Mouse (Mus musculus): ENCODE results near the gene Sgf29. TPM values are rescaled to one million over a fixed set of nuclear protein-coding genes. Genes with fewer than 3 reads are reported as not detected.
A peak's percentile ranks its signal among the peaks of the same experiment; 100 is the strongest.

Gene Sgf29
- polyA plus RNA-seq, 1 experiment, result 23.9 TPM

- peak overlapping the region; percentile 87 for H3K27ac ChIP-seq (ENCODE audit: insufficient read depth, low read depth, low read length)
- WGBS, result 64% methylated on average over 12 of the region's 12 CpGs
These were observed 54.0 kb downstream of the Sgf29 start for GRCm38 (mm10) chr7:126702861-126703756.

GRCm38 (mm10) chr7:126703757-126704077, 54.6 kb downstream of the Sgf29 start:
- peak overlapping the region; percentile 87 for H3K27ac ChIP-seq (ENCODE audit: insufficient read depth, low read depth, low read length)

More at GRCm38 (mm10) chr7:126702861-126703756, 54.0 kb downstream of the Sgf29 start:
- H3K27me3 ChIP-seq (ENCODE audit: control insufficient read depth, insufficient read depth, low read length), result no peaks in the 10 kb centered on the region
- H3K4me3 ChIP-seq (ENCODE audit: low read depth, low read length), result peak overlapping the region; percentile 62
- peaks cover 4% of the 10 kb centered on the region; the same call in 1 of the 2 replicates for H3K36me3 ChIP-seq (ENCODE audit: control insufficient read depth, insufficient read depth, low read length)
- TF ChIP-seq POLR2A (IDR thresholded peaks at IDR 0.05; ENCODE audit: low read depth, low read length) (no peak; the same call in 1 of the 2 replicates), CTCF (IDR thresholded peaks at IDR 0.05; ENCODE audit: extremely low read depth, insufficient read length, insufficient replicate concordance, low read depth, low read length) (no peak)
- peaks cover 2% of the 10 kb centered on the region; the same call in 1 of the 2 replicates for H3K4me1 ChIP-seq (ENCODE audit: control insufficient read depth, insufficient read depth, insufficient read length, low read length)

GRCm38 (mm10) chr7:126704121-126704980, 55.2 kb downstream of the Sgf29 start:
- TF ChIP-seq CTCF (IDR thresholded peaks at IDR 0.05; ENCODE audit: extremely low read depth, insufficient read length, insufficient replicate concordance, low read depth, low read length) (no peak), POLR2A (IDR thresholded peaks at IDR 0.05; ENCODE audit: low read depth, low read length) (peak; percentile 46; the same call in 1 of the 2 replicates)
- Histone ChIP-seq H3K4me1 (ENCODE audit: control insufficient read depth, insufficient read depth, insufficient read length, low read length) (peaks cover 2% of the 10 kb centered on the region; the same call in 1 of the 2 replicates), H3K4me3 (ENCODE audit: low read depth, low read length) (peak overlapping the region; percentile 62), H3K36me3 (ENCODE audit: control insufficient read depth, insufficient read depth, low read length) (peaks cover 3% of the 10 kb centered on the region; the same call in 1 of the 2 replicates), H3K27ac (ENCODE audit: insufficient read depth, low read depth, low read length) (peak overlapping the region; percentile 87), H3K27me3 (ENCODE audit: control insufficient read depth, insufficient read depth, low read length) (no peaks in the 10 kb centered on the region)
- WGBS, result 4% methylated on average over 39 of the region's 39 CpGs

More at GRCm38 (mm10) chr7:126703757-126704077, 54.6 kb downstream of the Sgf29 start:
- Histone ChIP-seq H3K27me3 (ENCODE audit: control insufficient read depth, insufficient read depth, low read length) (no peaks in the 10 kb centered on the region), H3K36me3 (ENCODE audit: control insufficient read depth, insufficient read depth, low read length) (peaks cover 4% of the 10 kb centered on the region; the same call in 1 of the 2 replicates), H3K4me1 (ENCODE audit: control insufficient read depth, insufficient read depth, insufficient read length, low read length) (peaks cover 2% of the 10 kb centered on the region; the same call in 1 of the 2 replicates), H3K4me3 (ENCODE audit: low read depth, low read length) (peak overlapping the region; percentile 62)
- no peak for TF ChIP-seq POLR2A (IDR thresholded peaks at IDR 0.05; ENCODE audit: low read depth, low read length)
- TF ChIP-seq CTCF (IDR thresholded peaks at IDR 0.05; ENCODE audit: extremely low read depth, insufficient read length, insufficient replicate concordance, low read depth, low read length), result no peak
- WGBS, result 26% methylated on average over 7 of the region's 7 CpGs

GRCm38 (mm10) chr7:126707442-126708174, 58.5 kb downstream of the Sgf29 start, which contains the start of gene Coro1a:
Coro1a (minus strand) TSS chr7:126707787.
- Histone ChIP-seq H3K36me3 (ENCODE audit: control insufficient read depth, insufficient read depth, low read length) (no peaks in the 10 kb centered on the region), H3K4me3 (ENCODE audit: low read depth, low read length) (no peak within 1 kb of the TSS), H3K4me1 (ENCODE audit: control insufficient read depth, insufficient read depth, insufficient read length, low read length) (peaks cover 2% of the 10 kb centered on the region; the same call in 1 of the 2 replicates), H3K27me3 (ENCODE audit: control insufficient read depth, insufficient read depth, low read length) (no peaks in the 10 kb centered on the region), H3K27ac (ENCODE audit: insufficient read depth, low read depth, low read length) (peak within 1 kb of the TSS; percentile 47; the same call in 1 of the 2 replicates)
- TF ChIP-seq POLR2A (IDR thresholded peaks at IDR 0.05; ENCODE audit: low read depth, low read length) (no peak), CTCF (IDR thresholded peaks at IDR 0.05; ENCODE audit: extremely low read depth, insufficient read length, insufficient replicate concordance, low read depth, low read length) (no peak)
- WGBS, result 83% methylated on average over 19 of the region's 19 CpGs

- no peaks in the 10 kb centered on the region for H3K27me3 ChIP-seq (ENCODE audit: control insufficient read depth, insufficient read depth, low read length)
- WGBS, result 83% methylated on average over 10 of the region's 10 CpGs
- H3K4me3 ChIP-seq (ENCODE audit: low read depth, low read length), result no peak overlapping the region
- H3K36me3 ChIP-seq (ENCODE audit: control insufficient read depth, insufficient read depth, low read length), result no peaks in the 10 kb centered on the region
- H3K27ac ChIP-seq (ENCODE audit: insufficient read depth, low read depth, low read length), result peak overlapping the region; percentile 47; the same call in 1 of the 2 replicates
- peaks cover 2% of the 10 kb centered on the region; the same call in 1 of the 2 replicates for H3K4me1 ChIP-seq (ENCODE audit: control insufficient read depth, insufficient read depth, insufficient read length, low read length)
- TF ChIP-seq POLR2A (IDR thresholded peaks at IDR 0.05; ENCODE audit: low read depth, low read length) (no peak), CTCF (IDR thresholded peaks at IDR 0.05; ENCODE audit: extremely low read depth, insufficient read length, insufficient replicate concordance, low read depth, low read length) (no peak)
These were observed 59.3 kb downstream of the Sgf29 start for GRCm38 (mm10) chr7:126708175-126708952.

GRCm38 (mm10) chr7:126710266-126710665, 61.2 kb downstream of the Sgf29 start:
- WGBS, result 65% methylated on average over 4 of the region's 4 CpGs
- TF ChIP-seq CTCF (IDR thresholded peaks at IDR 0.05; ENCODE audit: extremely low read depth, insufficient read length, insufficient replicate concordance, low read depth, low read length) (no peak), POLR2A (IDR thresholded peaks at IDR 0.05; ENCODE audit: low read depth, low read length) (no peak)
- Histone ChIP-seq H3K36me3 (ENCODE audit: control insufficient read depth, insufficient read depth, low read length) (no peaks in the 10 kb centered on the region), H3K4me1 (ENCODE audit: control insufficient read depth, insufficient read depth, insufficient read length, low read length) (no peaks in the 10 kb centered on the region), H3K27me3 (ENCODE audit: control insufficient read depth, insufficient read depth, low read length) (no peaks in the 10 kb centered on the region), H3K4me3 (ENCODE audit: low read depth, low read length) (no peak overlapping the region), H3K27ac (ENCODE audit: insufficient read depth, low read depth, low read length) (no peak overlapping the region)

Data from small intestine, adult 2 months (tissue).